Mouse (Mus musculus) forelimb bud, embryonic 11.5 days (tissue): ENCODE data around the gene Plac9a.
"Not testable (repeated sequence)": the region's sequence is repeated elsewhere in the genome, so short reads cannot be mapped to it uniquely, and the experiment has no call there.

Experiments used
- DNase-seq: peaks from one replicate; pipeline ENCODE4 v3.0.0-alpha.2; 2012; ENCODE audit warnings: low read depth, low spot score

Plac9a gene

GRCm38 (mm10) chr14:25903000-25903399 is at the start of gene Plac9a:
Gene Plac9a (minus strand): TSS chr14:25903100.
- DNase-seq, result not testable (repeated sequence)

- not testable (repeated sequence) for DNase-seq
These were observed 35.1 kb upstream of the Plac9a start, which contains the start of gene Cphx1 for GRCm38 (mm10) chr14:25938004-25938403. Gene Cphx1 (plus strand): TSS chr14:25938304.

GRCm38 (mm10) chr14:25936867-25937630 is 34.1 kb upstream of the Plac9a start:
- not testable (repeated sequence) for DNase-seq

- DNase-seq, result not testable (repeated sequence)
These were observed 24.6 kb upstream of the Plac9a start, which contains the start of gene Tmem254a for GRCm38 (mm10) chr14:25927562-25927881. Gene Tmem254a (minus strand): TSS chr14:25927672.

GRCm38 (mm10) chr14:25926814-25927561 is 24.1 kb upstream of the Plac9a start:
- not testable (repeated sequence) for DNase-seq

- not testable (repeated sequence) for DNase-seq
These were observed 15.7 kb upstream of the Plac9a start for GRCm38 (mm10) chr14:25918427-25919170.

- DNase-seq, result not testable (repeated sequence)
These were observed 6.1 kb upstream of the Plac9a start for GRCm38 (mm10) chr14:25908976-25909375.

GRCm38 (mm10) chr14:25907272-25907671 is 4.4 kb upstream of the Plac9a start:
- not testable (repeated sequence) for DNase-seq

GRCm38 (mm10) chr14:25905243-25905642 is 2.3 kb upstream of the Plac9a start:
- not testable (repeated sequence) for DNase-seq

- not testable (repeated sequence) for DNase-seq
These were observed 7.2 kb downstream of the Plac9a start for GRCm38 (mm10) chr14:25895686-25896085.

- DNase-seq, result not testable (repeated sequence)
These were observed 8.3 kb downstream of the Plac9a start for GRCm38 (mm10) chr14:25894566-25894965.

GRCm38 (mm10) chr14:25885886-25886285 is 17.0 kb downstream of the Plac9a start:
- DNase-seq, result not testable (repeated sequence)

- not testable (repeated sequence) for DNase-seq
These were observed 21.1 kb downstream of the Plac9a start for GRCm38 (mm10) chr14:25881769-25882168.

- DNase-seq, result not testable (repeated sequence)
These were observed 26.3 kb downstream of the Plac9a start for GRCm38 (mm10) chr14:25876640-25877039.

GRCm38 (mm10) chr14:25872461-25873415 is 30.2 kb downstream of the Plac9a start:
- no peak for DNase-seq

GRCm38 (mm10) chr14:25869135-25869878 is 33.6 kb downstream of the Plac9a start:
- DNase-seq, result no peak

GRCm38 (mm10) chr14:25868706-25869105 is 34.2 kb downstream of the Plac9a start:
- DNase-seq, result no peak

GRCm38 (mm10) chr14:25867834-25868233 is 35.1 kb downstream of the Plac9a start:
- no peak for DNase-seq

GRCm38 (mm10) chr14:25866832-25867231 is 36.1 kb downstream of the Plac9a start:
- no peak for DNase-seq

GRCm38 (mm10) chr14:25866384-25866783 is 36.5 kb downstream of the Plac9a start:
- DNase-seq, result no peak
